Mouse (Mus musculus): ENCODE results near the gene Vmn1r39. TPM values are rescaled to one million over a fixed set of nuclear protein-coding genes. Genes with fewer than 3 reads are reported as not detected.
"Not testable (repeated sequence)": the region's sequence is repeated elsewhere in the genome, so short reads cannot be mapped to it uniquely, and the experiment has no call there.

Vmn1r39 gene
- polyA plus RNA-seq (2011; ENCODE audit: insufficient read depth, insufficient read length, low read depth, missing spikeins): not detected in 2 replicates

- no peak within 1 kb of the TSS for H3K27ac ChIP-seq (ENCODE audit: insufficient read depth, low read length)
- H3K27me3 ChIP-seq (ENCODE audit: control insufficient read depth, insufficient read depth, low read length, poor library complexity, severe bottlenecking): no peaks in the 10 kb centered on the region
- H3K4me1 ChIP-seq (ENCODE audit: control insufficient read depth, insufficient read depth, low read length): no peaks in the 10 kb centered on the region
- H3K9ac ChIP-seq (ENCODE audit: low read depth, poor library complexity, severe bottlenecking): no peak within 1 kb of the TSS
- no peaks in the 10 kb centered on the region for H3K9me3 ChIP-seq (replicated peaks; ENCODE audit: control insufficient read depth, insufficient read depth, low read length, poor library complexity, severe bottlenecking)
- H3K4me3 ChIP-seq (ENCODE audit: low read depth, low read length): no peak within 1 kb of the TSS
- no peaks in the 10 kb centered on the region for H3K36me3 ChIP-seq (ENCODE audit: control insufficient read depth, insufficient read depth, low read length, poor library complexity, severe bottlenecking)
- TF ChIP-seq CTCF (IDR thresholded peaks at IDR 0.05; ENCODE audit: low read depth, low read length) (no peak), POLR2A (IDR thresholded peaks at IDR 0.05; ENCODE audit: insufficient read depth, low read length) (no peak)
Observed at GRCm38 (mm10) chr6:66810509-66810908, at the start of gene Vmn1r39. Gene Vmn1r39, minus strand, starts transcription at chr6:66810609.

GRCm38 (mm10) chr6:66859391-66859790, 49.0 kb upstream of the Vmn1r39 start:
- no peaks in the 10 kb centered on the region for H3K4me1 ChIP-seq (ENCODE audit: control insufficient read depth, insufficient read depth, low read length)
- TF ChIP-seq POLR2A (IDR thresholded peaks at IDR 0.05; ENCODE audit: insufficient read depth, low read length) (no peak), CTCF (IDR thresholded peaks at IDR 0.05; ENCODE audit: low read depth, low read length) (no peak), EP300 (IDR thresholded peaks at IDR 0.05; ENCODE audit: insufficient read depth, low read depth, low read length) (no peak)
- no peak overlapping the region for H3K27ac ChIP-seq (ENCODE audit: insufficient read depth, low read length)
- no peaks in the 10 kb centered on the region for H3K9me3 ChIP-seq (replicated peaks; ENCODE audit: control insufficient read depth, insufficient read depth, low read length, poor library complexity, severe bottlenecking)
- H3K4me3 ChIP-seq (ENCODE audit: low read depth, low read length): no peak overlapping the region
- H3K36me3 ChIP-seq (ENCODE audit: control insufficient read depth, insufficient read depth, low read length, poor library complexity, severe bottlenecking): no peaks in the 10 kb centered on the region
- H3K9ac ChIP-seq (ENCODE audit: low read depth, poor library complexity, severe bottlenecking): no peak overlapping the region
- no peaks in the 10 kb centered on the region for H3K27me3 ChIP-seq (ENCODE audit: control insufficient read depth, insufficient read depth, low read length, poor library complexity, severe bottlenecking)

- Histone ChIP-seq H3K4me1 (ENCODE audit: control insufficient read depth, insufficient read depth, low read length) (no peaks in the 10 kb centered on the region), H3K27ac (ENCODE audit: insufficient read depth, low read length) (no peak overlapping the region), H3K9ac (ENCODE audit: low read depth, poor library complexity, severe bottlenecking) (no peak overlapping the region), H3K36me3 (ENCODE audit: control insufficient read depth, insufficient read depth, low read length, poor library complexity, severe bottlenecking) (no peaks in the 10 kb centered on the region), H3K4me3 (ENCODE audit: low read depth, low read length) (no peak overlapping the region), H3K27me3 (ENCODE audit: control insufficient read depth, insufficient read depth, low read length, poor library complexity, severe bottlenecking) (no peaks in the 10 kb centered on the region), H3K9me3 (replicated peaks; ENCODE audit: control insufficient read depth, insufficient read depth, low read length, poor library complexity, severe bottlenecking) (no peaks in the 10 kb centered on the region)
- no peak for TF ChIP-seq POLR2A (IDR thresholded peaks at IDR 0.05; ENCODE audit: insufficient read depth, low read length)
- no peak for TF ChIP-seq EP300 (IDR thresholded peaks at IDR 0.05; ENCODE audit: insufficient read depth, low read depth, low read length)
- TF ChIP-seq CTCF (IDR thresholded peaks at IDR 0.05; ENCODE audit: low read depth, low read length): no peak
Observed at GRCm38 (mm10) chr6:66858356-66858755, 47.9 kb upstream of the Vmn1r39 start.

GRCm38 (mm10) chr6:66856236-66856635, 45.8 kb upstream of the Vmn1r39 start:
- Histone ChIP-seq H3K4me3 (ENCODE audit: low read depth, low read length) (no peak overlapping the region), H3K4me1 (ENCODE audit: control insufficient read depth, insufficient read depth, low read length) (no peaks in the 10 kb centered on the region), H3K9ac (ENCODE audit: low read depth, poor library complexity, severe bottlenecking) (no peak overlapping the region), H3K27ac (ENCODE audit: insufficient read depth, low read length) (no peak overlapping the region), H3K9me3 (replicated peaks; ENCODE audit: control insufficient read depth, insufficient read depth, low read length, poor library complexity, severe bottlenecking) (no peaks in the 10 kb centered on the region), H3K36me3 (ENCODE audit: control insufficient read depth, insufficient read depth, low read length, poor library complexity, severe bottlenecking) (no peaks in the 10 kb centered on the region), H3K27me3 (ENCODE audit: control insufficient read depth, insufficient read depth, low read length, poor library complexity, severe bottlenecking) (no peaks in the 10 kb centered on the region)
- TF ChIP-seq EP300 (IDR thresholded peaks at IDR 0.05; ENCODE audit: insufficient read depth, low read depth, low read length): no peak
- no peak for TF ChIP-seq POLR2A (IDR thresholded peaks at IDR 0.05; ENCODE audit: insufficient read depth, low read length)
- TF ChIP-seq CTCF (IDR thresholded peaks at IDR 0.05; ENCODE audit: low read depth, low read length): no peak

- no peaks in the 10 kb centered on the region for H3K9me3 ChIP-seq (replicated peaks; ENCODE audit: control insufficient read depth, insufficient read depth, low read length, poor library complexity, severe bottlenecking)
- no peak overlapping the region for H3K9ac ChIP-seq (ENCODE audit: low read depth, poor library complexity, severe bottlenecking)
- H3K27me3 ChIP-seq (ENCODE audit: control insufficient read depth, insufficient read depth, low read length, poor library complexity, severe bottlenecking): no peaks in the 10 kb centered on the region
- no peaks in the 10 kb centered on the region for H3K36me3 ChIP-seq (ENCODE audit: control insufficient read depth, insufficient read depth, low read length, poor library complexity, severe bottlenecking)
- H3K4me3 ChIP-seq (ENCODE audit: low read depth, low read length): no peak overlapping the region
- H3K27ac ChIP-seq (ENCODE audit: insufficient read depth, low read length): no peak overlapping the region
- H3K4me1 ChIP-seq (ENCODE audit: control insufficient read depth, insufficient read depth, low read length): no peaks in the 10 kb centered on the region
- TF ChIP-seq CTCF (IDR thresholded peaks at IDR 0.05; ENCODE audit: low read depth, low read length) (no peak), EP300 (IDR thresholded peaks at IDR 0.05; ENCODE audit: insufficient read depth, low read depth, low read length) (no peak), POLR2A (IDR thresholded peaks at IDR 0.05; ENCODE audit: insufficient read depth, low read length) (no peak)
Observed at GRCm38 (mm10) chr6:66848936-66849335, 38.5 kb upstream of the Vmn1r39 start.

- H3K36me3 ChIP-seq (ENCODE audit: control insufficient read depth, insufficient read depth, low read length, poor library complexity, severe bottlenecking); H3K27ac ChIP-seq (ENCODE audit: insufficient read depth, low read length); H3K9ac ChIP-seq (ENCODE audit: low read depth, poor library complexity, severe bottlenecking); H3K4me1 ChIP-seq (ENCODE audit: control insufficient read depth, insufficient read depth, low read length); H3K4me3 ChIP-seq (ENCODE audit: low read depth, low read length); H3K27me3 ChIP-seq (ENCODE audit: control insufficient read depth, insufficient read depth, low read length, poor library complexity, severe bottlenecking); H3K9me3 ChIP-seq (replicated peaks; ENCODE audit: control insufficient read depth, insufficient read depth, low read length, poor library complexity, severe bottlenecking): not testable (repeated sequence)
Observed at GRCm38 (mm10) chr6:66840631-66841030, 30.2 kb upstream of the Vmn1r39 start.

Measured in ES-Bruce4 (cell line).